Mouse (Mus musculus) myocyte (in vitro differentiated cells): ENCODE measurements at regions not wholly inside any gene's neighbourhood (a gene's known extent, or its start where the extent isn't known, plus 50 kb on each side); places are given as distances from the start of the nearest gene placed in this dataset.

ENCODE experiments used
- CEBPB ChIP-seq: IDR thresholded peaks from 2 replicates; pipeline ENCODE4 v1.6.1; 2011; ENCODE audit warnings: mild to moderate bottlenecking, moderate library complexity; ENCODE audit not compliant: poor library complexity, insufficient read depth, severe bottlenecking
- E2F4 ChIP-seq: IDR thresholded peaks from one replicate; pipeline ENCODE4 v1.6.1; 2011; ENCODE audit warnings: mild to moderate bottlenecking, control low read depth, moderate library complexity; ENCODE audit not compliant: insufficient read depth
- MAX ChIP-seq: IDR thresholded peaks from one replicate; pipeline ENCODE4 v1.6.1; 2011; ENCODE audit warnings: low read depth, mild to moderate bottlenecking, control low read depth
- MYOG ChIP-seq, 3 experiments: IDR thresholded peaks; one replicate each; pipeline ENCODE4 v1.6.1; 2011; ENCODE audit warnings: control low read depth in 2 of 3, low read depth in 2 of 3, mild to moderate bottlenecking in 2 of 3; ENCODE audit not compliant: insufficient read length in 2 of 3, control insufficient read depth in 1 of 3, insufficient read depth in 1 of 3
- POLR2A ChIP-seq: IDR thresholded peaks from one replicate; pipeline ENCODE4 v1.6.1; 2011; ENCODE audit warnings: low read depth, mild to moderate bottlenecking, control low read depth, moderate library complexity; ENCODE audit not compliant: insufficient read length
- POLR2AphosphoS2 ChIP-seq: IDR thresholded peaks from one replicate; pipeline ENCODE4 v1.6.1; 2011; ENCODE audit warnings: low read depth, control low read depth; ENCODE audit not compliant: insufficient read length
- REST ChIP-seq: IDR thresholded peaks from one replicate; pipeline ENCODE4 v1.6.1; 2011; ENCODE audit warnings: mild to moderate bottlenecking, control low read depth, moderate library complexity; ENCODE audit not compliant: insufficient read depth, insufficient read length
- SRF ChIP-seq: IDR thresholded peaks from one replicate; pipeline ENCODE4 v1.6.1; 2011; ENCODE audit warnings: low read depth; ENCODE audit not compliant: control insufficient read depth, insufficient read length
- TCF12 ChIP-seq: IDR thresholded peaks from one replicate; pipeline ENCODE4 v1.6.1; 2011; ENCODE audit warnings: mild to moderate bottlenecking, control low read depth; ENCODE audit not compliant: poor library complexity, insufficient read depth, severe bottlenecking
- USF1 ChIP-seq: IDR thresholded peaks from one replicate; pipeline ENCODE4 v1.6.1; 2011; ENCODE audit warnings: low read depth, mild to moderate bottlenecking, control low read depth, moderate library complexity

DNA sequence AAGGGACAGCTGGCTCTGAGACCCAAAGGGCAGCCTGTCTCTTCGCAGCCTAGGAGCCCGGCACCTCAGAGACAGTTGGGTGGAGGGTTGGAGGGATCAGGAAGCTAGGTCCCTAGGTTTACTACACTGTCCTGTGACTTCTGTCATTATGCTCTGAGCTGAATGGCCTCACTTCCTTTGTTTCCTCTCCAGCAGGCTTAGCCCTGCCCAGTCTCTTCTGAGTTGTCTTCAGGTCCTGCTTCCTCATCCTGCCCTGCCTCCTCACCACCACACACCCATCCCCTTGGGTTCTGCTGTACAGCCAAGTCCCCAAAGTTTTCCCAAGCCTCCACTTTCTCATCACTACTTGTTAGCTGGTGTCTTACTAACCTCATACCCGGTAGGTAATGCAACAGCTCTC is 122.7 kb upstream of the Ccdc122 start:
- no peak for TF ChIP-seq POLR2A
- TF ChIP-seq USF1: no peak
- no peak for TF ChIP-seq MAX
- no peak for TF ChIP-seq MYOG (IDR thresholded peaks at IDR 0.05; ENCODE audit: control insufficient read depth in 1 of 3, insufficient read depth in 1 of 3, insufficient read length in 2 of 3, low read depth in 2 of 3)
- TF ChIP-seq E2F4: no peak
- no peak for TF ChIP-seq REST
- TF ChIP-seq SRF: no peak
- no peak for TF ChIP-seq CEBPB
- TF ChIP-seq POLR2AphosphoS2: no peak
- no peak for TF ChIP-seq TCF12
